Mouse (Mus musculus) intestine, embryonic 15.5 days (tissue): ENCODE measurements around the gene Cyp2j5. TPM values are rescaled to one million over a fixed set of nuclear protein-coding genes. Genes with fewer than 3 reads are reported as not detected.

ENCODE experiments used
- ATAC-seq: fragments of 200-750 bp; cut with Nextera tagmentation; 2 replicates; pipeline ENCODE4 v1.8.0; 2017; ENCODE audit warnings: moderate TSS enrichment, moderate library complexity
- H3K27ac ChIP-seq: fragments of 300-500 bp; sonication (generic); 2 replicates; pipeline ENCODE4 v1.5.1; 2015; ENCODE audit warnings: mild to moderate bottlenecking, inconsistent platforms
- H3K27me3 ChIP-seq: fragments of 300-500 bp; sonication (generic); replicated peaks from 2 replicates; pipeline ENCODE4 v1.6.1; 2015; ENCODE audit warnings: inconsistent platforms
- H3K36me3 ChIP-seq: fragments of 300-500 bp; sonication (generic); 2 replicates; pipeline ENCODE4 v1.6.1; 2015; ENCODE audit warnings: inconsistent platforms
- H3K4me1 ChIP-seq: fragments of 300-500 bp; sonication (generic); replicated peaks from 2 replicates; pipeline ENCODE4 v1.6.1; 2015; ENCODE audit warnings: inconsistent platforms
- H3K4me2 ChIP-seq: fragments of 300-500 bp; sonication (generic); replicated peaks from 2 replicates; pipeline ENCODE4 v1.6.1; 2015; ENCODE audit warnings: mild to moderate bottlenecking, inconsistent platforms
- H3K4me3 ChIP-seq: fragments of 300-500 bp; sonication (generic); replicated peaks from 2 replicates; pipeline ENCODE4 v1.5.1; 2015; ENCODE audit warnings: inconsistent platforms
- H3K9ac ChIP-seq: fragments of 300-500 bp; sonication (generic); 2 replicates; pipeline ENCODE4 v1.6.1; 2015; ENCODE audit warnings: inconsistent platforms
- H3K9me3 ChIP-seq: fragments of 300-500 bp; sonication (generic); 2 replicates; pipeline ENCODE4 v1.6.1; 2016; ENCODE audit warnings: inconsistent platforms
- WGBS: fragments of 180-500 bp; shearing (Covaris S2); methylation state at CpG from one replicate; pipeline ENCODE4 v1.1.7; 2015; 5-methylcytosine and 5-hydroxymethylcytosine counted together
- polyA plus RNA-seq: library from polyadenylated mRNA; unstranded; fragments of >200 nt; fragmentation: Nextera tagmentation; extraction: Ambion mirVana; gene quantifications from 2 replicates; pipeline ENCODE4 v1.2.1, GENCODE M21; 2015

Gene Cyp2j5
- polyA plus RNA-seq = 0.11 and 0.14 TPM in 2 replicates

GRCm38 (mm10) chr4:96663991-96664390 lies at the start of gene Cyp2j5:
TSS of gene Cyp2j5 (minus strand) at chr4:96664154.
- H3K9me3 ChIP-seq = no peaks in the 10 kb centered on the region
- 80% methylated on average over 2 of the region's 2 CpGs for WGBS
- no peak within 1 kb of the TSS for H3K27ac ChIP-seq
- H3K27me3 ChIP-seq = no peaks in the 10 kb centered on the region
- H3K4me2 ChIP-seq = no peak within 1 kb of the TSS
- ATAC-seq = no peak
- no peak within 1 kb of the TSS for H3K9ac ChIP-seq
- H3K36me3 ChIP-seq = no peaks in the 10 kb centered on the region
- no peak within 1 kb of the TSS for H3K4me3 ChIP-seq
- no peaks in the 10 kb centered on the region for H3K4me1 ChIP-seq

- no peak overlapping the region for H3K9ac ChIP-seq
- no peak overlapping the region for H3K27ac ChIP-seq
- no peaks in the 10 kb centered on the region for H3K4me1 ChIP-seq
- WGBS = 60% methylated on average over 2 of the region's 2 CpGs
- no peaks in the 10 kb centered on the region for H3K27me3 ChIP-seq
- H3K4me2 ChIP-seq = no peak overlapping the region
- H3K4me3 ChIP-seq = no peak overlapping the region
- no peak for ATAC-seq
- no peaks in the 10 kb centered on the region for H3K9me3 ChIP-seq
- H3K36me3 ChIP-seq = no peaks in the 10 kb centered on the region
These were observed 41.5 kb upstream of the Cyp2j5 start for GRCm38 (mm10) chr4:96705281-96705951.

- 62% methylated on average over 5 of the region's 5 CpGs for WGBS
These were observed 34.2 kb upstream of the Cyp2j5 start for GRCm38 (mm10) chr4:96698218-96698561.

GRCm38 (mm10) chr4:96697511-96698217 lies 33.7 kb upstream of the Cyp2j5 start:
- Histone ChIP-seq H3K4me2 (no peak overlapping the region), H3K9me3 (no peaks in the 10 kb centered on the region), H3K36me3 (no peaks in the 10 kb centered on the region), H3K4me1 (no peaks in the 10 kb centered on the region; the same call in 1 of the 2 replicates), H3K27ac (no peak overlapping the region), H3K4me3 (no peak overlapping the region), H3K27me3 (no peaks in the 10 kb centered on the region), H3K9ac (no peak overlapping the region)
- ATAC-seq = peak; percentile 36; the same call in 1 of the 2 replicates
- 77% methylated on average over 15 of the region's 15 CpGs for WGBS

More at GRCm38 (mm10) chr4:96698218-96698561, 34.2 kb upstream of the Cyp2j5 start:
- Histone ChIP-seq H3K36me3 (no peaks in the 10 kb centered on the region), H3K4me3 (no peak overlapping the region), H3K9me3 (no peaks in the 10 kb centered on the region), H3K4me2 (no peak overlapping the region), H3K9ac (no peak overlapping the region), H3K27me3 (no peaks in the 10 kb centered on the region), H3K4me1 (no peaks in the 10 kb centered on the region; the same call in 1 of the 2 replicates), H3K27ac (no peak overlapping the region)
- ATAC-seq = peak; percentile 8; the same call in 1 of the 2 replicates

- Histone ChIP-seq H3K36me3 (no peaks in the 10 kb centered on the region), H3K4me1 (no peaks in the 10 kb centered on the region; the same call in 1 of the 2 replicates), H3K27ac (no peak overlapping the region), H3K4me3 (no peak overlapping the region), H3K9ac (no peak overlapping the region), H3K4me2 (peak overlapping the region; percentile 14; the same call in 1 of the 2 replicates), H3K27me3 (no peaks in the 10 kb centered on the region), H3K9me3 (no peaks in the 10 kb centered on the region)
- 36% methylated on average over 13 of the region's 13 CpGs for WGBS
- peak; percentile 59; the same call in 1 of the 2 replicates for ATAC-seq
These were observed 32.8 kb upstream of the Cyp2j5 start for GRCm38 (mm10) chr4:96696614-96697360.

- Histone ChIP-seq H3K4me2 (no peak overlapping the region), H3K9me3 (no peaks in the 10 kb centered on the region), H3K27ac (no peak overlapping the region), H3K4me1 (no peaks in the 10 kb centered on the region), H3K9ac (no peak overlapping the region), H3K4me3 (no peak overlapping the region), H3K36me3 (no peaks in the 10 kb centered on the region), H3K27me3 (no peaks in the 10 kb centered on the region)
- no peak for ATAC-seq
- WGBS = 66% methylated on average over 2 of the region's 2 CpGs
These were observed 23.4 kb upstream of the Cyp2j5 start for GRCm38 (mm10) chr4:96687358-96687803.

GRCm38 (mm10) chr4:96683474-96683873 lies 19.5 kb upstream of the Cyp2j5 start:
- ATAC-seq = peak; percentile 42; the same call in 1 of the 2 replicates
- WGBS = 37% methylated on average over 2 of the region's 2 CpGs
- Histone ChIP-seq H3K9ac (no peak overlapping the region), H3K27ac (no peak overlapping the region), H3K36me3 (no peaks in the 10 kb centered on the region), H3K4me3 (no peak overlapping the region), H3K4me2 (no peak overlapping the region), H3K4me1 (no peaks in the 10 kb centered on the region), H3K9me3 (no peaks in the 10 kb centered on the region), H3K27me3 (no peaks in the 10 kb centered on the region)

GRCm38 (mm10) chr4:96680966-96681365 lies 17.0 kb upstream of the Cyp2j5 start:
- Histone ChIP-seq H3K9ac (no peak overlapping the region), H3K4me2 (no peak overlapping the region), H3K27ac (no peak overlapping the region), H3K4me1 (no peaks in the 10 kb centered on the region), H3K9me3 (no peaks in the 10 kb centered on the region), H3K27me3 (no peaks in the 10 kb centered on the region), H3K36me3 (no peaks in the 10 kb centered on the region), H3K4me3 (no peak overlapping the region)
- ATAC-seq = peak; percentile 75

- Histone ChIP-seq H3K4me2 (no peak overlapping the region), H3K4me3 (no peak overlapping the region), H3K4me1 (no peaks in the 10 kb centered on the region), H3K27ac (no peak overlapping the region), H3K9ac (no peak overlapping the region), H3K9me3 (no peaks in the 10 kb centered on the region), H3K27me3 (no peaks in the 10 kb centered on the region), H3K36me3 (no peaks in the 10 kb centered on the region)
- WGBS = 35% methylated on average over 1 of the region's 1 CpGs
- 0 out of 2 replicates have a peak, but pooled peaks have one; percentile 31 for ATAC-seq
These were observed 16.3 kb upstream of the Cyp2j5 start for GRCm38 (mm10) chr4:96680233-96680632.

GRCm38 (mm10) chr4:96664668-96665454 lies 907 bp upstream of the Cyp2j5 start:
- no peaks in the 10 kb centered on the region for H3K27me3 ChIP-seq
- H3K27ac ChIP-seq = no peak overlapping the region
- H3K4me3 ChIP-seq = no peak overlapping the region
- H3K4me2 ChIP-seq = no peak overlapping the region
- peak; percentile 91 for ATAC-seq
- no peaks in the 10 kb centered on the region for H3K4me1 ChIP-seq
- WGBS = 69% methylated on average over 1 of the region's 1 CpGs
- no peaks in the 10 kb centered on the region for H3K9me3 ChIP-seq
- no peak overlapping the region for H3K9ac ChIP-seq
- H3K36me3 ChIP-seq = no peaks in the 10 kb centered on the region

GRCm38 (mm10) chr4:96635455-96635854 lies 28.5 kb downstream of the Cyp2j5 start:
- no peak for ATAC-seq
- Histone ChIP-seq H3K4me3 (no peak overlapping the region), H3K4me1 (no peaks in the 10 kb centered on the region), H3K9me3 (no peaks in the 10 kb centered on the region), H3K36me3 (no peaks in the 10 kb centered on the region), H3K4me2 (no peak overlapping the region), H3K27ac (no peak overlapping the region), H3K27me3 (no peaks in the 10 kb centered on the region), H3K9ac (no peak overlapping the region)
- WGBS = 79% methylated on average over 1 of the region's 1 CpGs
